Comparison of ENCODE assay signal across 8 mouse cellular contexts in the genomic region with DNA sequence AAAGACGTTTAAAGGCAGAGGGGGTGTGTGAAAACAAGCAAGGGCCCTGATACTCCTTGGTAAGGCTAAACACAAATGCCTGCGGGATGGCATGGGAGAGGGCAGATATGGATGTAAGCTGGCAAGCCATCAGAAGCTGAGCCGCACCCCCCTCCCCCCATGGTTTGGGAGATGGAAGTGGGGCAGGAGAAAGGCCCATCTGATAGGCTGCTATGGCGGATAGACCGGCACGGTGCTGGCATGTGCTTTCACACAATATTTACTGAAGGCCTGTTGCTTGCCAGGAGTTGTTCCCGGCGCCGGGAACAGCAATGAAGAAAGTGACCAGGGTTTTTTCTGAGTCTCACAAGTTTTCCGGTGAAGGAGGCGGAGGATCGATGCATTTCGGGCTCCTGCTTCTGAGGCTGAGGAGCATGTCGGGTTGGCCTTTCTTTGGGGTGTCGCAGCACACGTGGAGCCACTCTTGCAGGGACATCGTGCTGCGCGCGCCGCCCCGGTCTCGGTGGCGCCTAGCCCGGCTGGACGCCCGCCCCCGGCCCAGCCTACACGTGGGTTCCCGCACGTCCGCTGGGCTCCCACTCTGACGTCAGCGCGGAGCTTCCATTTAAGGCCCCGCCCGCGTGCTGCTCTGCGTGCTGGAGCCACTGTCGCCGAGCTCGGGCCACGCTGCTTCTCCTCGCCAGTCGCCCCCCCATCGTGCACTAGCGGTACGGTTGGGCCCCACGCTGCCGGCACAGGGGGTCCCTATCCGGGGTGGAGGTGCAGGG. TPM values are rescaled to one million over a fixed set of nuclear protein-coding genes. Genes with fewer than 3 reads are reported as not detected.
DNase-seq lines count a peak whose midpoint lies in the region; ATAC-seq and TF ChIP-seq lines count a peak whose summit lies in the region.

No protein-coding gene starts in this region.

- peak; percentile 88 for DNase-seq in MN1 (ENCODE audit: low spot score)
- DNase-seq in cerebellum, adult 9-10 months, result peak; percentile 85
- peak; percentile 93 for DNase-seq in hindbrain, embryonic 10.5 days (ENCODE audit: low spot score)
- peak; percentile 93 for DNase-seq in layer of hippocampus, adult 9-11 months
- DNase-seq in ovary, adult 18-20 months (ENCODE audit: low spot score), result peak; percentile 87
- peak; percentile 92 for DNase-seq in thymus, adult 2 months

- peaks cover 59% of the 10 kb centered on the region for H3K4me1 ChIP-seq in hindbrain, embryonic 10.5 days (replicated peaks)
- H3K4me1 ChIP-seq in lung, embryonic 16.5 days (replicated peaks; ENCODE audit: control insufficient read depth, insufficient read depth, low read length), result peaks cover 33% of the 10 kb centered on the region
- peaks cover 19% of the 10 kb centered on the region for H3K4me1 ChIP-seq in thymus, adult 2 months (replicated peaks; ENCODE audit: control insufficient read depth, insufficient read depth, low read length)

- H3K27me3 ChIP-seq in hindbrain, embryonic 10.5 days (ENCODE audit: insufficient read depth, poor library complexity, severe bottlenecking), result peaks cover 27% of the 10 kb centered on the region; the same call in 1 of the 2 replicates
- no peaks in the 10 kb centered on the region for H3K27me3 ChIP-seq in lung, embryonic 16.5 days (ENCODE audit: control insufficient read depth, insufficient read depth, low read depth, low read length)
- H3K27me3 ChIP-seq in thymus, adult 2 months (ENCODE audit: control insufficient read depth, insufficient read depth, low read length), result no peaks in the 10 kb centered on the region

- H3K9ac ChIP-seq in lung, embryonic 16.5 days (ENCODE audit: low read length), result peak overlapping the region; percentile 100

- ATAC-seq in frontal cortex, adult (ENCODE audit: low TSS enrichment), result peak; percentile 70
- ATAC-seq in lung, embryonic 16.5 days (ENCODE audit: low read depth), result peak; percentile 94

- under 1% methylated on average over 51 of the region's 51 CpGs for WGBS in hindbrain, embryonic 10.5 days
- WGBS in lung, embryonic 16.5 days, result under 1% methylated on average over 51 of the region's 51 CpGs
- 1% methylated on average over 51 of the region's 51 CpGs for WGBS in thymus, adult 2 months

- peak overlapping the region; percentile 94 for H3K4me3 ChIP-seq in hindbrain, embryonic 10.5 days
- peak overlapping the region; percentile 97 for H3K4me3 ChIP-seq in lung, embryonic 16.5 days (ENCODE audit: low read length)
- peak overlapping the region; percentile 73 for H3K4me3 ChIP-seq in thymus, adult 2 months (ENCODE audit: control insufficient read depth, insufficient read depth, low read length)

- H3K9me3 ChIP-seq in hindbrain, embryonic 10.5 days, result no peaks in the 10 kb centered on the region
- H3K9me3 ChIP-seq in lung, embryonic 16.5 days (ENCODE audit: control insufficient read depth, low read length), result no peaks in the 10 kb centered on the region

- H3K27ac ChIP-seq in hindbrain, embryonic 10.5 days, result peak overlapping the region; percentile 99
- peak overlapping the region; percentile 99 for H3K27ac ChIP-seq in lung, embryonic 16.5 days (ENCODE audit: low read length)
- H3K27ac ChIP-seq in thymus, adult 2 months (ENCODE audit: control insufficient read depth, insufficient read depth, low read length), result peak overlapping the region; percentile 71

- no peak for TF ChIP-seq CTCF in thymus, adult 2 months (IDR thresholded peaks at IDR 0.05; ENCODE audit: borderline replicate concordance, control insufficient read depth, extremely low read depth, insufficient read depth, low read length, poor library complexity)

- peak overlapping the region; percentile 92 for H3K4me2 ChIP-seq in lung, embryonic 16.5 days (ENCODE audit: low read depth, low read length)

- peak; percentile 96 for TF ChIP-seq POLR2A in thymus, adult 2 months (IDR thresholded peaks at IDR 0.05; ENCODE audit: control insufficient read depth, extremely low read depth, insufficient read depth, low read length, poor library complexity)

- peaks cover 36% of the 10 kb centered on the region for H3K36me3 ChIP-seq in hindbrain, embryonic 10.5 days
- peaks cover 22% of the 10 kb centered on the region for H3K36me3 ChIP-seq in lung, embryonic 16.5 days (ENCODE audit: control insufficient read depth, insufficient read depth, low read length)
- H3K36me3 ChIP-seq in thymus, adult 2 months (ENCODE audit: control insufficient read depth, insufficient read depth, low read length), result peaks cover 16% of the 10 kb centered on the region

RNA-seq across cellular contexts. Expression of gene Ldha, which starts 4.1 kb away (rescaled TPM):
- polyA plus RNA-seq in hindbrain, embryonic 10.5 days (2016; fragmentation: Nextera tagmentation; extraction: Ambion mirVana), result 2,204 and 3,422 TPM in 2 replicates
- 1,668 and 1,763 TPM in 2 replicates for polyA plus RNA-seq in lung, embryonic 16.5 days (2015; fragmentation: Nextera tagmentation; extraction: Ambion mirVana)
- 600 and 660 TPM in 2 replicates for polyA plus RNA-seq in thymus, adult 2 months (2012; rRNA removed)

RNA-seq across cellular contexts. Expression of gene Ldhc, which starts 15.6 kb away (rescaled TPM):
- not detected in 2 replicates for polyA plus RNA-seq in hindbrain, embryonic 10.5 days (2016; fragmentation: Nextera tagmentation; extraction: Ambion mirVana)
- polyA plus RNA-seq in lung, embryonic 16.5 days (2015; fragmentation: Nextera tagmentation; extraction: Ambion mirVana), result 0.14 and 0.67 TPM in 2 replicates
- 0.20 TPM in 1 of 2 replicates, not detected in the other for polyA plus RNA-seq in thymus, adult 2 months (2012; rRNA removed)

RNA-seq across cellular contexts. Expression of gene Gtf2h1, which starts 49.5 kb away (rescaled TPM):
- polyA plus RNA-seq in hindbrain, embryonic 10.5 days (2016; fragmentation: Nextera tagmentation; extraction: Ambion mirVana), result 42.0 and 53.0 TPM in 2 replicates
- 40.6 and 41.7 TPM in 2 replicates for polyA plus RNA-seq in lung, embryonic 16.5 days (2015; fragmentation: Nextera tagmentation; extraction: Ambion mirVana)
- 13.0 and 14.4 TPM in 2 replicates for polyA plus RNA-seq in thymus, adult 2 months (2012; rRNA removed)

RNA-seq across cellular contexts. Expression of gene Hps5, which starts 49.5 kb away (rescaled TPM):
- 20.0 and 21.1 TPM in 2 replicates for polyA plus RNA-seq in hindbrain, embryonic 10.5 days (2016; fragmentation: Nextera tagmentation; extraction: Ambion mirVana)
- polyA plus RNA-seq in lung, embryonic 16.5 days (2015; fragmentation: Nextera tagmentation; extraction: Ambion mirVana), result 21.4 and 23.5 TPM in 2 replicates
- polyA plus RNA-seq in thymus, adult 2 months (2012; rRNA removed), result 21.4 and 22.3 TPM in 2 replicates

Comparison
In these comparisons a context has a peak if more than half of its experiments do, and no peak if none do; other contexts are left out.
1. Peak in every context shown above with its lines: DNase-seq, ATAC-seq, H3K4me3 ChIP-seq and H3K27ac ChIP-seq.